Mouse (Mus musculus): Measurements from ENCODE around the gene 1700037H04Rik. TPM values are rescaled to one million over a fixed set of nuclear protein-coding genes. Genes with fewer than 3 reads are reported as not detected.

1700037H04Rik gene
- total RNA-seq, 1 experiment = 61.6 TPM

- no peak overlapping the region for H3K4me3 ChIP-seq (ENCODE audit: insufficient read depth in 1 of 2, low read depth in 1 of 2, low read length in 2 of 2, poor library complexity in 1 of 2, severe bottlenecking in 1 of 2)
- H3K9ac ChIP-seq (ENCODE audit: insufficient read depth, low read depth, low read length, poor library complexity, severe bottlenecking) = no peak overlapping the region
- no peaks in the 10 kb centered on the region for H3K9me3 ChIP-seq (ENCODE audit: control insufficient read depth, insufficient read depth, low read depth, low read length)
- no peaks in the 10 kb centered on the region for H3K36me3 ChIP-seq (ENCODE audit: control insufficient read depth, insufficient read depth, low read length, poor library complexity, severe bottlenecking)
- in situ Hi-C loops (cut with MboI; ENCODE audit: low sequenced_read_pairs in 2 of 2, unreplicated experiment in 2 of 2) = no loop called here
- no peak for DNase-seq (ENCODE audit: low read depth, low spot score)
- no peak for TF ChIP-seq MAFK (IDR thresholded peaks at IDR 0.05; ENCODE audit: insufficient read depth, low read depth, low read length)
- no peak for TF ChIP-seq ZC3H11A (IDR thresholded peaks at IDR 0.05; ENCODE audit: borderline replicate concordance, low read depth, low read length)
- TF ChIP-seq HCFC1 (IDR thresholded peaks at IDR 0.05; ENCODE audit: borderline replicate concordance, insufficient read depth, low read length) = no peak
- TF ChIP-seq CHD2 (IDR thresholded peaks at IDR 0.05; ENCODE audit: low read depth, low read length) = no peak
- no peak for TF ChIP-seq ZNF384 (IDR thresholded peaks at IDR 0.05; ENCODE audit: low read depth, low read length)
- no peak overlapping the region for H3K27ac ChIP-seq (ENCODE audit: insufficient read depth, low read depth, low read length, poor library complexity, severe bottlenecking)
- peaks cover 4 to 10% of the 10 kb centered on the region in 2 experiments; a peak in 2 of 4 replicates for H3K4me1 ChIP-seq (ENCODE audit: control insufficient read depth in 2 of 2, insufficient read depth in 2 of 2, low read length in 2 of 2, poor library complexity in 1 of 2)
Observed at GRCm38 (mm10) chr2:131205521-131206182, 45.8 kb upstream of the 1700037H04Rik start.

DNA sequence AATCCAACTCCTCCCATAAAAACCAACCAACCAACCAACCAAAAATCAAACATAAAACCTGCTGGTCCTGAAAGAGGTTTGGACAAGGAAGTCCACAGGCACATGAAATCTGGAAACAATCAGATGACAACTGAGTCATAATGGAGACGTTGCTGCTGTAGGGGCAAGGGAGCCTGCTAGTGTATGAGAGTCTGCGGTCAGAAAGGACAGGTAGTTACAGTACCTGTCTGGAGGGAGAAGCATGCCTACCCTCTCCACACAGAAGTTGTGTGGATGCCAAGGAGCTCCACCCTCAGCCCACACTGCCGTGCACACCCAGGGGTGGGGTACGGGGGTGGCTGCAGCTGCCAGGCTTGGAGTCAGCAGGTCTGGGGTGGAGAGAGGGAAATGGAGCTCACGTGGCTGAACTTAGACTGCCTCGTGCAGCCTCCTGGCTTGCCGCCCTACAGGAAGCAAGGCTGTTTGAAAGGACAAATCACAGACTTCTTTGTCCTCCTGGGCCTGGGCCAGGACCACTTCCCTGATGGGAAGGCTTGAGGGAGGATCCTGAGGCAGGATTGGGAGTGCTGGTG is 44.6 kb upstream of the 1700037H04Rik start:
- TF ChIP-seq HCFC1 (IDR thresholded peaks at IDR 0.05; ENCODE audit: borderline replicate concordance, insufficient read depth, low read length) (no peak), CHD2 (IDR thresholded peaks at IDR 0.05; ENCODE audit: low read depth, low read length) (no peak), ZNF384 (IDR thresholded peaks at IDR 0.05; ENCODE audit: low read depth, low read length) (0 out of 2 replicates have a peak, but pooled peaks have one; percentile 51), ZC3H11A (IDR thresholded peaks at IDR 0.05; ENCODE audit: borderline replicate concordance, low read depth, low read length) (no peak), MAFK (IDR thresholded peaks at IDR 0.05; ENCODE audit: insufficient read depth, low read depth, low read length) (no peak)
- H3K36me3 ChIP-seq (ENCODE audit: control insufficient read depth, insufficient read depth, low read length, poor library complexity, severe bottlenecking) = no peaks in the 10 kb centered on the region
- no peaks in the 10 kb centered on the region for H3K9me3 ChIP-seq (ENCODE audit: control insufficient read depth, insufficient read depth, low read depth, low read length)
- peaks cover 2 to 10% of the 10 kb centered on the region in 2 experiments; a peak in 1 of 4 replicates for H3K4me1 ChIP-seq (ENCODE audit: control insufficient read depth in 2 of 2, insufficient read depth in 2 of 2, low read length in 2 of 2, poor library complexity in 1 of 2)
- no peak overlapping the region for H3K27ac ChIP-seq (ENCODE audit: insufficient read depth, low read depth, low read length, poor library complexity, severe bottlenecking)
- in situ Hi-C loops (cut with MboI; ENCODE audit: low sequenced_read_pairs in 2 of 2, unreplicated experiment in 2 of 2) = no loop called here
- no peak for DNase-seq (ENCODE audit: low read depth, low spot score)
- no peak overlapping the region for H3K4me3 ChIP-seq (ENCODE audit: insufficient read depth in 1 of 2, low read depth in 1 of 2, low read length in 2 of 2, poor library complexity in 1 of 2, severe bottlenecking in 1 of 2)
- H3K9ac ChIP-seq (ENCODE audit: insufficient read depth, low read depth, low read length, poor library complexity, severe bottlenecking) = no peak overlapping the region

DNA sequence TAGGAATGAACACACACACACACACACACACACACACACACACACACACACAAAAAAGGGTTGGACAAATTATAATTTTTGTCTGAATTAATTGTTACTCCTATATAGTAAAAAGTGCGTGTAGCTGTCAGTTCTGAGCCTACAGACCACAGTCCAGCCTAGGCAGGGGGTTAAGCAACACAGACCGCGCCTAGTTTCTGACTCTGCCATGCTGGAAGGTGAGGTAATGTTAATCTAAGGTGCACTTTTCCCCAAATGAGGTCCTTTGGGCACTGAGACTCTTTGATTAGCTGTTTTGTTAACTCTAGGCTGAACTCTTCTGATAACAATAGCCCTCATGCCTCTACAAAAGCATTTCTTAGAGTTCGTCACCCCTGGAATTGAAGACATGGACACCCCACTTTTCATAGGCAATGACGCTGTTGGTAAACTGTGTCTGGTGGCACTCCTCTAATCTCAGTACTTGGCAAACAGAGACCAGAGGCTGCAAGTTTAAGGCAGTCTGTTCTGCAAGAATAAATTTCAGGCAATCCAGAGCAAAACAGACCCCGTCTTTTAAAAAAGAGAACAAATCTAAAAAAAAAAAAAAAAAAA is 44.0 kb upstream of the 1700037H04Rik start:
- no peak for DNase-seq (ENCODE audit: low read depth, low spot score)
- in situ Hi-C loops (cut with MboI; ENCODE audit: low sequenced_read_pairs in 2 of 2, unreplicated experiment in 2 of 2) = no loop called here
- Histone ChIP-seq H3K9me3 (ENCODE audit: control insufficient read depth, insufficient read depth, low read depth, low read length) (no peaks in the 10 kb centered on the region), H3K27ac (ENCODE audit: insufficient read depth, low read depth, low read length, poor library complexity, severe bottlenecking) (no peak overlapping the region), H3K4me3 (ENCODE audit: insufficient read depth in 1 of 2, low read depth in 1 of 2, low read length in 2 of 2, poor library complexity in 1 of 2, severe bottlenecking in 1 of 2) (no peak overlapping the region), H3K36me3 (ENCODE audit: control insufficient read depth, insufficient read depth, low read length, poor library complexity, severe bottlenecking) (no peaks in the 10 kb centered on the region), H3K4me1 (ENCODE audit: control insufficient read depth in 2 of 2, insufficient read depth in 2 of 2, low read length in 2 of 2, poor library complexity in 1 of 2) (peaks cover 2 to 5% of the 10 kb centered on the region in 2 experiments; a peak in 1 of 4 replicates), H3K9ac (ENCODE audit: insufficient read depth, low read depth, low read length, poor library complexity, severe bottlenecking) (no peak overlapping the region)
- no peak for TF ChIP-seq MAFK (IDR thresholded peaks at IDR 0.05; ENCODE audit: insufficient read depth, low read depth, low read length)
- no peak for TF ChIP-seq ZC3H11A (IDR thresholded peaks at IDR 0.05; ENCODE audit: borderline replicate concordance, low read depth, low read length)
- TF ChIP-seq HCFC1 (IDR thresholded peaks at IDR 0.05; ENCODE audit: borderline replicate concordance, insufficient read depth, low read length) = no peak
- no peak for TF ChIP-seq ZNF384 (IDR thresholded peaks at IDR 0.05; ENCODE audit: low read depth, low read length)
- TF ChIP-seq CHD2 (IDR thresholded peaks at IDR 0.05; ENCODE audit: low read depth, low read length) = no peak

- DNase-seq (ENCODE audit: low read depth, low spot score) = no peak
- H3K9me3 ChIP-seq (ENCODE audit: control insufficient read depth, insufficient read depth, low read depth, low read length) = no peaks in the 10 kb centered on the region
- H3K36me3 ChIP-seq (ENCODE audit: control insufficient read depth, insufficient read depth, low read length, poor library complexity, severe bottlenecking) = peaks cover 2% of the 10 kb centered on the region; the same call in 1 of the 2 replicates
- no peak for TF ChIP-seq ZNF384 (IDR thresholded peaks at IDR 0.05; ENCODE audit: low read depth, low read length)
- TF ChIP-seq HCFC1 (IDR thresholded peaks at IDR 0.05; ENCODE audit: borderline replicate concordance, insufficient read depth, low read length) = no peak
- no peak for TF ChIP-seq CHD2 (IDR thresholded peaks at IDR 0.05; ENCODE audit: low read depth, low read length)
- no peak for TF ChIP-seq ZC3H11A (IDR thresholded peaks at IDR 0.05; ENCODE audit: borderline replicate concordance, low read depth, low read length)
- TF ChIP-seq MAFK (IDR thresholded peaks at IDR 0.05; ENCODE audit: insufficient read depth, low read depth, low read length) = no peak
- H3K9ac ChIP-seq (ENCODE audit: insufficient read depth, low read depth, low read length, poor library complexity, severe bottlenecking) = no peak overlapping the region
- H3K4me1 ChIP-seq (ENCODE audit: control insufficient read depth in 2 of 2, insufficient read depth in 2 of 2, low read length in 2 of 2, poor library complexity in 1 of 2) = peaks cover 2 to 14% of the 10 kb centered on the region in 2 experiments; a peak in 1 of 4 replicates
- H3K27ac ChIP-seq (ENCODE audit: insufficient read depth, low read depth, low read length, poor library complexity, severe bottlenecking) = no peak overlapping the region
- in situ Hi-C loops (cut with MboI; ENCODE audit: low sequenced_read_pairs in 2 of 2, unreplicated experiment in 2 of 2) = no loop called here
- H3K4me3 ChIP-seq (ENCODE audit: insufficient read depth in 1 of 2, low read depth in 1 of 2, low read length in 2 of 2, poor library complexity in 1 of 2, severe bottlenecking in 1 of 2) = no peak overlapping the region
Observed at GRCm38 (mm10) chr2:131201262-131201661, 41.4 kb upstream of the 1700037H04Rik start.

Measured in ES-E14 (cell line).